Mouse (Mus musculus): ENCODE measurements at regions not wholly inside any gene's neighbourhood (a gene's known extent, or its start where the extent isn't known, plus 50 kb on each side); places are given as distances from the start of the nearest gene placed in this dataset.
A peak's percentile ranks its signal among the peaks of the same experiment; 100 is the strongest.

DNA sequence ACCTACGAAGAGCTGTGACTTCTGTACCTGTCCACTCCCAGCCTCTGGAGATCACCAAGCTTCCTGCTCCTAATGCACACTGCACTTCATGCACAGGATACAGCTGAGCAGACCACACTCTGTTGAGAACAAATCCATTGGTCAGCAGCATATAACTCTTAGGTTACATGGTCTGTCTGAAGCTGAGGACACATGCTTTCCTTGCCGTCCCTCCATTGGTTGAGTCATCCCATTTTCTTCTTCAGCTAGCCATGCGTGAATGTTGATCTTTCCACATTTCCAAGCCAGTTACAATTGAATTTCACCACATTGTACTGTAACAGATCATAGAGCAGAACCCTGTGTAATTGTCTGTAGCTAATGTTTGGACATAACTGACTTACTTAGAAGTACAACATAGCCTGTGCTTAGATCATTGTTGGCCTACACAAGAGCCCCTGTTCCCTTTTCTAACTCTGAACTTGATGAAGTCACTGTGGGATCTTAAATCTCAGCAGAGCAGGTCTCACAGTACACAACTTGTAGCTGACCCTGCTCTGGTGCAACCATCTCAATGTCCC, 593.3 kb upstream of the Intu start:
- peak in 1 of 2 experiments; percentile 9 for DNase-seq

GRCm38 (mm10) chr3:39944581-39944980, 586.5 kb upstream of the Intu start:
- peak; percentile 80 to 86 for DNase-seq

- no peak for DNase-seq
These were observed 579.0 kb upstream of the Intu start for GRCm38 (mm10) chr3:39952103-39952502.

DNA sequence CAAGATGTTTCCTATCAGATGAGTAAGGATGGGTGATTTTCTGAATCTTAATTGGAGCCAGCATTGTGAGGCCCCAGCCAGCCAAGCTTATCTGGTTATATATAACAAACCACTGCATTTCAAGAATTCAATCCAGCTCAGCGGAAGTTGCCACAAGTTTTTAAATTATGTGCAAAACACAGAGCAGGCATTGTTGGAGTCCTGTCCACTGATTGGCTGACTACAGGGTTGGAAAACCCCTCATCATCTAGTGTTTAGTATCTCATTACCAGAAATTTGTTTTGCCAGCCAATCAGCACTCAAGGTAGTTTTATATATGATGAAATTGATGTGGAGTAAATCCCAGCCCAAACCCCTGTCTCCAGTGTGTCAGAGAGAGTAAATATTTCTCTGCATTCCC, 578.5 kb upstream of the Intu start:
- DNase-seq: no peak

DNA sequence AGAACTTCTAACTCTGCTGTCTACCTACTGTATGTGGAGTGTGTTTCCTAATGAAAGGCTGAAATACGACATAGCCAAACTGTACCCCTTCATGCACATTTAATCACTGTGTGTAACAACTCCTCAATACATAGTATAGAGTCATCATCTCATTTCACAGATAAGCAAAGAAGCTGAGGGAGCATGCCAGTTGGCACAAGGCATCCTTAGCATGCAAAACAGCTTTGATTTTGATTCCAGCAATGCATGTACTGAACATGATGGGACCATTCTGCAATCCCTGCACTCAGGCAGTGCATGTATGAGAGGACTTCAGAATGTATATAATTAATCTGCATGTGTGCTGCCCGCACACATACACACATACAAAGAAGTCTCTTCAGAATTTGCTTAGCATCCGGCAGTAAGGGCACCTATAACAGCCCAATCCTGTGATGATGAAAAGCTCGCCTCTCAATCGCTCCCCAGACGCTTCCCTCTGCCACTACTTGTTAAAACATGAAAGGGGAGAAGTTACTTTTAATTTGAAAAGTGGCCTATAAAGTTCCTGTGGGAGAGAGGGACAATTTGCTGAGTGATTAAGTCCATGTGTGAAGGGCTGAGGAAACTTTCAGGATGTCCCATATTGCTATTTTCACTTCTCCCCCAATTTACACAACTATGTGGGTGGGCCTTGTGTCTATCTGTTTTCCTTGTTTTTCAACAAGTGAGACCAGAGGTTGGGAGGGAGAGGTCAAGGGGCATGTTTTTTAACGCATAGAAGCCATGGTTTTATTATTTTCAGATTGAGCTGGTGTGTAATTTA, 569.0 kb upstream of the Intu start:
- no peak for DNase-seq

- DNase-seq: no peak
These were observed 565.7 kb upstream of the Intu start for GRCm38 (mm10) chr3:39965431-39965830.

DNA sequence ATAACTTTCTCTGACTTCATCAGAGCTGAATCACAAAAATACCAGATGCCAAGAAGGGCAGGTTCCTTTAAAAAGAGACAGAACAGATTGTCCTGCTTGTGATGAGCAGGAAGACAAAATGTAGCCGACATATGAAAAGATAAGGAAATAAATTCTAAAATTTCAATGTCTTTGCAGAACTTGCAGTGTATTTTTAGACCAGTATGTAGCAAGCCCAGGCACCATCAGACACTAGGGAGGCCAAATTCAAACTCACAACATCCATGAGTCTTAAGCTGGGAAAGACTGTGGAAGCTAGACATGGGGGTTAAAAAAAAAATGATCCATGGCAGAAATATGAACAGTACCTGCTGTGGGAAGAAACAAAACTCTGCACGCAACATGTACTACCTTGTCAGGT, 564.7 kb upstream of the Intu start:
- DNase-seq: no peak

GRCm38 (mm10) chr3:39976937-39977336, 554.1 kb upstream of the Intu start:
- no peak for DNase-seq

GRCm38 (mm10) chr3:39978916-39979679, 552.0 kb upstream of the Intu start:
- DNase-seq: no peak

- no peak for DNase-seq
These were observed 548.4 kb upstream of the Intu start for GRCm38 (mm10) chr3:39982656-39983055.

DNA sequence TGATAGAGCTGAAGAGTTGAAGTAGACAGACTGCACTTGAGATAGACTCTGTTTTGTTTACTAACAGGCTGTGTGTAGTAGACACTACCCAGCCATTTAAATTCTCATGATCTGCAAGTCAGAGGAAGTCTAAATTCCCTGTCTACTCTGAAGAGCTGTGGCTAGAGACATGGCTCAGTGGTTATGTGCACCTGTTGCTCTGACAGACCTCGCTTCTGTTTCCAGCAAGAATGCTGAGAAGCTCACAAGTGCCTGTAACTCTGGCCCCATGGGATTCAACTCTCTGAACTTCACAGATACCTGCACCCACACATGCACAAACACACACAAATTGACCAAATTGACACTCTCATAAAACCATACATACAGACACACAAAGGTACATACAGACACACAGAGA, 543.4 kb upstream of the Intu start:
- no peak for DNase-seq

DNA sequence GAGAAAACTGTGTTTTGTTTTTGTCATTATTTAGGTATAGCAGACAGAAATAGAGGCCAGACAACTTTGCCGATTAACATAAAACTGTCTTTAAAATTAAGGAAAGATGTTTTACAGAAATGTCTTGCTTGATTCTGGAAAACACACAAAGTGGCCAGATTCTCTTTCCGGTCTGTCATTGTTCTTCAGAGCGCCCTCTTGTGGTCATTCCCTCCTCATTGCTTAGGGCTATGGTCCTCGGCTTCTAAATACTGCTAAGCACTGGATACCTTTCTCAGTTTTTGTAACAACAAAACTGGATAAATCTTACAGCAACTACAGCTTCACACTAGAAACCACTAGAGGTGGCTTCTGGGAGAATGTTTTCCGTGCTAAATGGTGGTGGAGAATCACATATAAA, 532.5 kb upstream of the Intu start:
- peak; percentile 27 to 71 for DNase-seq

GRCm38 (mm10) chr3:39999846-40000245, 531.2 kb upstream of the Intu start:
- no peak for DNase-seq

- DNase-seq: no peak
These were observed 528.2 kb upstream of the Intu start for GRCm38 (mm10) chr3:40002838-40003237.

DNA sequence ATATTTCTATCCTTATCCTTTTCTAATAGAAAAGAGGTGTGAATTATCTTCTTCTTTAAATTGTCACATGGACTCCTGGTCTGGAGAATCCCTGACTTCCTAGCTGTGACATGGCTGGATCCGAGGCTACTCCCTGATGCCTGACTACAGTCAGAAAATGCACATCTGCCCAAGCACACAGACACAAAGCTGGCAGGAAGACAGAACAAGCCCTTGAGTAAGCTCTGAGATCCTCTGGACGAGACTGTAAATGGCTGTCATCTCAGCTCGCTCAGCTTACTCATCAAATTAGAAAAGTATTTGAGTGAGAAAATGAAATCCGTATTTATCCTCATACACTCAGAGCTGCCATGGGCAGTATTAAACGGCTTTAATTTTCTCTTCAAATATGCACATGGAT, 521.0 kb upstream of the Intu start:
- no peak for DNase-seq

- no peak for DNase-seq
These were observed 509.4 kb upstream of the Intu start for GRCm38 (mm10) chr3:40021682-40022081.

DNA sequence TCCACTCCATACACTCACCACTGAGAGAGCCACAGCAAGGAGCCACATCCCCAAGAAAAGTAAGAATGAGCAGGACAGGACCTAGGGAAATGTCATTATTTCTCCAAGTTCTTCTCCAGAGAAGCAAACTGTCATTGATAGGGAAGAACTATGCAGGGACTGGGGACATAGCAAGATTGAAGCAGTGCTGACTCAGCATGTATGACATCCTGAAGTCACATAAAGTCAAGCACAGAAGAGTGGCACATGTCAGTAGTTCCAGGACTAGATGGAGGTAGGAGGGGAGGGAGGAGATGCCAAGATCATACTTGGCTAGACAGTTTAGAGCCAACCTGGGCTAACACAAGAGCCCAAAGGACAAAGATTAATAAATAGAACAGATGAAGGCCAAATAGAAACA, 503.4 kb upstream of the Intu start:
- no peak for DNase-seq

- DNase-seq: no peak
These were observed 494.9 kb upstream of the Intu start for GRCm38 (mm10) chr3:40036177-40036576.

- DNase-seq: no peak
These were observed 481.4 kb upstream of the Intu start for GRCm38 (mm10) chr3:40049721-40050120.

- peak in 1 of 2 experiments; percentile 4 for DNase-seq
These were observed 472.8 kb upstream of the Intu start for GRCm38 (mm10) chr3:40058281-40058680.

DNA sequence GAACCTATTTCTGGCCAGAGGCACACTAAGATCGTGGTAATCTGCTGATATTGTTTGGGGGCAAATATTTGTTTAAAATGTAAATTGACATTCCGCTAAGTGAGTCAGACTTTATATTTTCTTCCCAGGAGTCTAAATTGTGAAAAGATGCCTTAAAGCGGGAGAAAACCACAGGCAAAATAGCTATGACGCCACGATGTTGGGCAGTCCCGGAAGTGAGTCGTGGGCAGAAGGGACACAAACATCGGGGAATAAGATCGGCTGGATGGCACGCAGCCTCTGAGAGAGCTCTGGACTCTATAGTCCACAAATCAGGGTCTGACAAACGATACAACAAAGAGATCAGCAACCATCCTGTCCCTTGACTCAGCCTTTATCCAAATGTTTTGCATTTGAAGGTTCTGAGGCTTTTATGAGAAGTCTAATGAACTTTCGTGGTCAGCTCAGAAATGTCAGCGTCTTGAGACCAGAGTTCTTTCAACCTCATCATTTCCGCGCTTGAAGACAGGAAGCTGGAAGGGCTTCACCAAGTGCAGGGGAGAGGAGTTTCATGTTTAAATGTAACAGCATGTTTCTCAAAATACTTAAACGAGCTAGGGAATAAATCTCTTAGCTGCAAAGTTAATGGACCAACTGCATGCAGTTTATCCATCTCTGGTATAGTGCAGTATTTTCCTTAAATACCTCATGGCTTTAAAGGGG, 472.2 kb upstream of the Intu start:
- no peak for DNase-seq

DNA sequence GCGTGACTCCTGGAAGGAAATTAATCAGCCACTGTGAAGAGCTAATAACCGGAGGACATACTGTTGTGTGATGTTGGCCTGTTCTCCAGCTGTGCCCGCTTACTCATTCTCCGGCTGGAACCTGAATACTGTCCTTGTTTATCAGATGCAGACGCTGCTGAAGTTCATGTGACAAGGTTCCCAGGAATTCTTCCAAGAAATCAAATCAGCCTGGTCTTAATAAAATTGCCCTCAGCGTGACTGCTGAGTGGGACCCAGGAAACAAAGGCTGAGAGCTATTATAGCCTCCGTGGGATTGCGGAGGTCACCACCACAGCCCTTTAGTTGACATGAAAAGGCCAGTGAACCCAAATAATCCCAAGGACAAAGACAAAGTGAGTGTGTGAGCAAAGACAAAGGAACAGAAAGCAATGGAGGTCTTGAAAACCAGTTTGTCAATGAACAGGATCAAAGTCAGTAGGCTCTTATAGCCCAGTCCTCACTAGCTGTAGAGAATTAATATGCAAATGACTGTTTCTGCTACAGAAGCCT, 460.9 kb upstream of the Intu start:
- no peak for DNase-seq

All from heart, adult 18-20 months (tissue).